Mouse (Mus musculus) layer of hippocampus, postnatal 10 days (tissue): ENCODE measurements around the gene Gpr65. TPM values are rescaled to one million over a fixed set of nuclear protein-coding genes. Genes with fewer than 3 reads are reported as not detected.
"Not testable (repeated sequence)": the region's sequence is repeated elsewhere in the genome, so short reads cannot be mapped to it uniquely, and the experiment has no call there.

Experiments
- DNase-seq, 2 experiments: peaks; one replicate each; pipeline ENCODE4 v3.0.0; 2021; ENCODE audit warnings: low spot score in 2 of 2
- total RNA-seq, 2 experiments: library from RNA; stranded (reverse); gene quantifications; 2 replicates each; pipeline ENCODE4 v1.2.3; 2021

Gpr65 gene
- total RNA-seq, 2 experiments from 2014 or later = not detected

GRCm38 (mm10) chr12:98282776-98283486 lies 14.5 kb downstream of the Gpr65 start:
- DNase-seq = no peak

- no peak for DNase-seq
These were observed 15.0 kb downstream of the Gpr65 start for GRCm38 (mm10) chr12:98283487-98283860.

- no peak for DNase-seq
These were observed 16.0 kb downstream of the Gpr65 start for GRCm38 (mm10) chr12:98284477-98284876.

- no peak for DNase-seq
These were observed 22.0 kb downstream of the Gpr65 start for GRCm38 (mm10) chr12:98290475-98290874.

- no peak for DNase-seq
These were observed 23.8 kb downstream of the Gpr65 start for GRCm38 (mm10) chr12:98292278-98292677.

- DNase-seq = no peak
These were observed 25.8 kb downstream of the Gpr65 start for GRCm38 (mm10) chr12:98294241-98294640.

GRCm38 (mm10) chr12:98301980-98302379 lies 33.5 kb downstream of the Gpr65 start:
- no peak for DNase-seq

GRCm38 (mm10) chr12:98303013-98303412 lies 34.6 kb downstream of the Gpr65 start:
- DNase-seq = no peak

GRCm38 (mm10) chr12:98307179-98307915 lies 38.9 kb downstream of the Gpr65 start:
- no peak for DNase-seq

GRCm38 (mm10) chr12:98311376-98312083 lies 43.1 kb downstream of the Gpr65 start:
- no peak for DNase-seq

GRCm38 (mm10) chr12:98315924-98316323 lies 47.5 kb downstream of the Gpr65 start:
- DNase-seq = no peak

GRCm38 (mm10) chr12:98317718-98318340 lies 49.4 kb downstream of the Gpr65 start:
- no peak for DNase-seq

GRCm38 (mm10) chr12:98322426-98322825 lies 54.0 kb downstream of the Gpr65 start:
- DNase-seq = no peak

- not testable (repeated sequence) for DNase-seq
These were observed 55.7 kb downstream of the Gpr65 start for GRCm38 (mm10) chr12:98324170-98324569.

Other genes with a start within 250 kb of the Gpr65 start
- 10 to 100 TPM; 20.7 to 24.9 TPM for gene Galc, start 9.2 kb upstream of the Gpr65 start, total RNA-seq